10 mouse cellular contexts compared by ENCODE assay signal in genomic region chr3:55587972-55588946, GRCm38 (mm10).
DNase-seq lines count a peak whose midpoint lies in the region; ATAC-seq lines count a peak whose summit lies in the region.
"Had no signal": no experiment of that assay in that cellular context is flagged by ENCODE, and none has a peak within 500 bp of the region (broad histone marks: within the 10 kb centered on the region; RNA-seq: fewer than 3 reads in every experiment).

No protein-coding gene starts in this region.

- peaks cover 52% of the 10 kb centered on the region for H3K4me1 ChIP-seq in forebrain, embryonic 10.5 days
- peaks cover 44% of the 10 kb centered on the region for H3K4me1 ChIP-seq in hindbrain, embryonic 13.5 days (replicated peaks)
- peaks cover 54% of the 10 kb centered on the region for H3K4me1 ChIP-seq in midbrain, embryonic 10.5 days

- H3K4me3 ChIP-seq in forebrain, embryonic 10.5 days: peak overlapping the region; percentile 31
- H3K4me3 ChIP-seq in hindbrain, embryonic 13.5 days: no peak overlapping the region
- H3K4me3 ChIP-seq in midbrain, embryonic 10.5 days: peak overlapping the region; percentile 32
- H3K4me3 ChIP-seq: erythroblast, embryonic 14.5 days; megakaryocyte, embryonic 14.5 days had no signal

- no peaks in the 10 kb centered on the region for H3K27me3 ChIP-seq in forebrain, embryonic 10.5 days (ENCODE audit: poor library complexity, severe bottlenecking)
- H3K27me3 ChIP-seq in hindbrain, embryonic 13.5 days: no peaks in the 10 kb centered on the region
- H3K27me3 ChIP-seq in midbrain, embryonic 10.5 days (ENCODE audit: low read depth, poor library complexity, severe bottlenecking): no peaks in the 10 kb centered on the region

- H3K9me3 ChIP-seq in forebrain, embryonic 10.5 days: no peaks in the 10 kb centered on the region
- no peaks in the 10 kb centered on the region for H3K9me3 ChIP-seq in hindbrain, embryonic 13.5 days
- H3K9me3 ChIP-seq in midbrain, embryonic 10.5 days (replicated peaks): no peaks in the 10 kb centered on the region

- H3K4me2 ChIP-seq in hindbrain, embryonic 13.5 days: no peak overlapping the region

- no peaks in the 10 kb centered on the region for H3K36me3 ChIP-seq in forebrain, embryonic 10.5 days (replicated peaks)
- H3K36me3 ChIP-seq in hindbrain, embryonic 13.5 days: no peaks in the 10 kb centered on the region
- no peaks in the 10 kb centered on the region for H3K36me3 ChIP-seq in midbrain, embryonic 10.5 days

- DNase-seq in cerebellum, postnatal 14 days: peak; percentile 19 to 23
- no peak for DNase-seq in cerebellum, adult 8-10 months
- peak; percentile 76 for DNase-seq in forebrain, embryonic 10.5 days (ENCODE audit: extremely low spot score, low spot score)
- DNase-seq in midbrain, embryonic 10.5 days (ENCODE audit: low spot score): peak; percentile 88
- no peak for DNase-seq in right cerebral cortex, adult 2 months (ENCODE audit: low spot score in 2 of 2)
- no peak for DNase-seq in ovary, postnatal 10 days (ENCODE audit: low spot score)
- no peak for DNase-seq in right cerebral cortex, postnatal 25 days

- WGBS in forebrain, embryonic 10.5 days: 6% methylated on average over 12 of the region's 12 CpGs
- 8% methylated on average over 12 of the region's 12 CpGs for WGBS in hindbrain, embryonic 13.5 days
- WGBS in midbrain, embryonic 10.5 days: 8% methylated on average over 12 of the region's 12 CpGs

- peak; percentile 81 for ATAC-seq in hindbrain, embryonic 13.5 days (ENCODE audit: low FRiP score)

- H3K9ac ChIP-seq in hindbrain, embryonic 13.5 days: peak overlapping the region; percentile 40; the same call in 1 of the 2 replicates

- H3K27ac ChIP-seq in forebrain, embryonic 10.5 days: peak overlapping the region; percentile 84
- peak overlapping the region; percentile 88 for H3K27ac ChIP-seq in hindbrain, embryonic 13.5 days
- peak overlapping the region; percentile 75 for H3K27ac ChIP-seq in midbrain, embryonic 10.5 days (replicated peaks)

Comparison
In these comparisons a context has a peak if more than half of its experiments do, and no peak if none do; other contexts are left out.
1. DNase-seq: peak in cerebellum, postnatal 14 days (2 of 2), forebrain, embryonic 10.5 days (single experiment) and midbrain, embryonic 10.5 days (single experiment); none in cerebellum, adult 8-10 months (single experiment), right cerebral cortex, adult 2 months (0 of 2), ovary, postnatal 10 days (single experiment) and right cerebral cortex, postnatal 25 days (single experiment).
2. Peak in every context shown above with its lines, with median percentiles within 50 percentile points of each other: H3K27ac ChIP-seq.